Mouse (Mus musculus) MEL (cell line): ENCODE results near the gene Olfr57. TPM values are rescaled to one million over a fixed set of nuclear protein-coding genes. Genes with fewer than 3 reads are reported as not detected.
A peak's percentile ranks its signal among the peaks of the same experiment; 100 is the strongest.
"Not testable (repeated sequence)": the region's sequence is repeated elsewhere in the genome, so short reads cannot be mapped to it uniquely, and the experiment has no call there.

ENCODE experiments used
- DNase-seq: peaks from one replicate; pipeline ENCODE4 v3.0.0; 2011; ENCODE audit warnings: low read depth, low spot score
- H3K27ac ChIP-seq: 2 replicates; pipeline ENCODE4 v1.5.1; 2012; ENCODE audit warnings: low read depth, mild to moderate bottlenecking, control low read depth, low read length, moderate library complexity; ENCODE audit not compliant: control insufficient read depth
- H3K27me3 ChIP-seq, 2 experiments: fragments of 150-350 bp in 1 of 2; sonication (generic) in 1 of 2; 2 replicates each; pipeline ENCODE4 v1.6.1; 2012; ENCODE audit warnings: low read length in 2 of 2, mild to moderate bottlenecking in 2 of 2, improper control_type of control experiment in 1 of 2, moderate library complexity in 1 of 2; ENCODE audit not compliant: insufficient read depth in 2 of 2, control insufficient read depth in 1 of 2
- H3K36me3 ChIP-seq, 2 experiments: 2 replicates each; pipeline ENCODE4 v1.6.1; 2012 to 2014; ENCODE audit warnings: low read length in 2 of 2, improper control_type of control experiment in 1 of 2, inconsistent platforms in 1 of 2, mild to moderate bottlenecking in 1 of 2; ENCODE audit not compliant: insufficient read depth in 2 of 2, control insufficient read depth in 1 of 2
- H3K4me1 ChIP-seq, 2 experiments: fragments of 150-350 bp in 1 of 2; sonication (generic) in 1 of 2; 2 replicates each; pipeline ENCODE4 v1.6.1; 2012; ENCODE audit warnings: low read length in 2 of 2, improper control_type of control experiment in 1 of 2, mild to moderate bottlenecking in 1 of 2; ENCODE audit not compliant: insufficient read depth in 2 of 2, control insufficient read depth in 1 of 2
- H3K4me3 ChIP-seq, 2 experiments: fragments of 150-350 bp in 1 of 2; sonication (generic) in 1 of 2; 2 replicates each; pipeline ENCODE4 v1.5.1; 2012; ENCODE audit warnings: low read depth in 2 of 2, low read length in 2 of 2, mild to moderate bottlenecking in 2 of 2, moderate library complexity in 2 of 2, control low read depth in 1 of 2, improper control_type of control experiment in 1 of 2; ENCODE audit not compliant: control insufficient read depth in 1 of 2, insufficient read depth in 1 of 2
- H3K79me2 ChIP-seq: 2 replicates; pipeline ENCODE4 v1.6.1; 2012; ENCODE audit warnings: mild to moderate bottlenecking, low read length, moderate library complexity; ENCODE audit not compliant: control insufficient read depth, poor library complexity, insufficient read depth
- H3K9ac ChIP-seq: 2 replicates; pipeline ENCODE4 v1.6.1; 2012; ENCODE audit warnings: low read depth, mild to moderate bottlenecking, control low read depth, low read length, moderate library complexity; ENCODE audit not compliant: control insufficient read depth, poor library complexity, severe bottlenecking
- H3K9me3 ChIP-seq: fragments of 150-350 bp; sonication (generic); replicated peaks from 2 replicates; pipeline ENCODE4 v1.6.1; 2012; ENCODE audit warnings: mild to moderate bottlenecking, low read length, improper control_type of control experiment, moderate library complexity; ENCODE audit not compliant: insufficient read depth
- BHLHE40 ChIP-seq: IDR thresholded peaks from 2 replicates; pipeline ENCODE4 v1.6.1; 2012; ENCODE audit warnings: low read depth, mild to moderate bottlenecking, inconsistent platforms, low read length, improper control_type of control experiment, borderline replicate concordance
- CHD2 ChIP-seq: IDR thresholded peaks from 2 replicates; pipeline ENCODE4 v1.6.1; 2011; ENCODE audit warnings: low read length, improper control_type of control experiment
- CTCF ChIP-seq, 3 experiments: IDR thresholded peaks in 2 of 3; conservative IDR thresholded peaks in 1 of 3; 2 replicates each; pipeline ENCODE4 v1.5.1; 2011 to 2012; ENCODE audit warnings: low read length in 3 of 3, low read depth in 2 of 3, mild to moderate bottlenecking in 2 of 3, improper control_type of control experiment in 1 of 3, inconsistent platforms in 1 of 3, mixed read lengths in 1 of 3, moderate library complexity in 1 of 3; ENCODE audit not compliant: control insufficient read depth in 1 of 3, insufficient read depth in 1 of 3, poor library complexity in 1 of 3, severe bottlenecking in 1 of 3
- EP300 ChIP-seq, 2 experiments: IDR thresholded peaks; 2 replicates each; pipeline ENCODE4 v1.6.1; 2011; ENCODE audit warnings: improper control_type of control experiment in 2 of 2, low read length in 2 of 2, low read depth in 1 of 2, mild to moderate bottlenecking in 1 of 2
- KAT2A ChIP-seq: conservative IDR thresholded peaks from 2 replicates; pipeline ENCODE4 v1.6.1; 2012; ENCODE audit warnings: low read depth, low read length, improper control_type of control experiment, inconsistent platforms
- POLR2A ChIP-seq, 2 experiments: IDR thresholded peaks; 2 replicates each; pipeline ENCODE4 v1.6.1; 2011 to 2012; ENCODE audit warnings: low read length in 2 of 2, mild to moderate bottlenecking in 2 of 2, control low read depth in 1 of 2, improper control_type of control experiment in 1 of 2, low read depth in 1 of 2, moderate library complexity in 1 of 2; ENCODE audit not compliant: control insufficient read depth in 1 of 2, insufficient read depth in 1 of 2, poor library complexity in 1 of 2
- TAL1 ChIP-seq: IDR thresholded peaks from 2 replicates; pipeline ENCODE4 v1.6.1; 2012; ENCODE audit warnings: mild to moderate bottlenecking, inconsistent platforms, low read length, moderate library complexity, mixed read lengths
- TCF12 ChIP-seq: IDR thresholded peaks from 2 replicates; pipeline ENCODE4 v1.6.1; 2014; ENCODE audit warnings: low read depth, mild to moderate bottlenecking, inconsistent platforms, low read length, improper control_type of control experiment, moderate library complexity
- USF2 ChIP-seq, 2 experiments: IDR thresholded peaks; 2 replicates each; pipeline ENCODE4 v1.6.1; 2011 to 2012; ENCODE audit warnings: improper control_type of control experiment in 2 of 2, low read length in 2 of 2, borderline replicate concordance in 1 of 2, inconsistent platforms in 1 of 2, low read depth in 1 of 2, mild to moderate bottlenecking in 1 of 2; ENCODE audit not compliant: insufficient read depth in 1 of 2
- polyA plus RNA-seq, 2 experiments: library from polyadenylated mRNA; stranded (reverse) in 1 of 2; unstranded in 1 of 2; fragments of >175 nt in 1 of 2; fragments of >200 nt in 1 of 2; gene quantifications; 2 replicates each; pipeline versions ENCODE4 v1.2.1 to v1.2.4; 2012; ENCODE audit warnings: low replicate concordance in 2 of 2, low read depth in 1 of 2; ENCODE audit not compliant: insufficient read length in 2 of 2, insufficient read depth in 1 of 2, missing spikeins in 1 of 2
- total RNA-seq: library from RNA; depleted of rRNA; stranded (reverse); fragments of 300-350 nt; gene quantifications from 2 replicates; pipeline ENCODE4 v1.2.3, GENCODE M21; 2012; rRNA removed

Olfr57 gene
- total and polyA plus RNA-seq, 3 experiments: not detected

GRCm38 (mm10) chr10:79012172-79012571 lies 16.4 kb upstream of the Olfr57 start, which contains the start of gene Olfr1351:
Gene Olfr1351 (plus strand): TSS chr10:79012472.
- no peak within 1 kb of the TSS for H3K9ac ChIP-seq
- H3K4me1 ChIP-seq: no peaks in the 10 kb centered on the region
- no peaks in the 10 kb centered on the region for H3K9me3 ChIP-seq
- H3K4me3 ChIP-seq: no peak within 1 kb of the TSS
- H3K36me3 ChIP-seq: no peaks in the 10 kb centered on the region
- DNase-seq: no peak
- no peak within 1 kb of the TSS for H3K27ac ChIP-seq
- TF ChIP-seq KAT2A (no peak), CTCF (IDR thresholded peaks at IDR 0.05 in 2 of 3, conservative IDR thresholded peaks at IDR 0.05 in 1 of 3; ENCODE audit: control insufficient read depth in 1 of 3, insufficient read depth in 1 of 3, low read depth in 2 of 3, low read length in 3 of 3, poor library complexity in 1 of 3, severe bottlenecking in 1 of 3) (no peak), USF2 (IDR thresholded peaks at IDR 0.05; ENCODE audit: borderline replicate concordance in 1 of 2, insufficient read depth in 1 of 2, low read depth in 1 of 2, low read length in 2 of 2) (no peak), BHLHE40 (no peak), POLR2A (IDR thresholded peaks at IDR 0.05; ENCODE audit: control insufficient read depth in 1 of 2, insufficient read depth in 1 of 2, low read depth in 1 of 2, low read length in 2 of 2, poor library complexity in 1 of 2) (no peak), CHD2 (no peak)
- H3K27me3 ChIP-seq: no peaks in the 10 kb centered on the region
- no peaks in the 10 kb centered on the region for H3K79me2 ChIP-seq

DNA sequence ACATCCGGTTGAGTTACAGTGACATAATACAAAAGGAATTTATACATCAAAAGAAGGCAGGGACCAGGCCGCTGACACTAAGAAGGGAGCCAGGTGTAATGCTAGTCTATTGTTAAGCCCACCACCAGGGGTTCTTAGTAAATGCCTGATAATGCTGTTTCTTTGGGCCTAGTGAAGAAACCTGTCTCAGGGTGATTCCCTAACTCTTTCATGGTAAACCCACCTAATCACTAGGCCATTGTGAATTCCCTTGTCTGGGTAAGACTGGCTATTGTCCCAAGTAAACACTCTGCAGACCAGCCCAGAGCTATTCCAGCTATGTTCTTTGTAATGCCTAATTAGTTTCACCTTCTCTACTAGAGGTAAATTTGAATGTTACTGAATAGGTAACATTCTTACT lies 13.9 kb downstream of the Olfr57 start:
- H3K4me3 ChIP-seq, H3K79me2 ChIP-seq, H3K9me3 ChIP-seq, H3K4me1 ChIP-seq, H3K36me3 ChIP-seq, H3K9ac ChIP-seq, DNase-seq, H3K27me3 ChIP-seq, H3K27ac ChIP-seq: not testable (repeated sequence)

DNA sequence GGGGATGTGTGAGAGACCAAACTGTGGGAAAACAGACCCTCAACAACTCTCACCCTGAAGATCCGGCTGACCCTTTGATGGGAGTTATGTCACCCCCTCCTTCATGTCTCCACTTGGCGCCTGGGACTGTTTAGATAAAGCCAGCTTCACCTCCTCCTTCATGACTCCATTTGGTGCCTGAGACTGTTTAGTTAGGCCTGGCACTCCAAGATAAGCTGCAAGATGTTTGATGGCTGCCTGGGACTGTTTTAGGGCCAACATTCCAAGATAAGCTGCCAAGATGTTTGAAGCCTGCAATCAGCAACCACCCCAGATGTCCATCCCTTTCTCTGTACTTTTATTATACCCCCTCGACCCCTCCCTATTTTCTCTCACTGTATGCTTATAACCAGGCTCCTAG lies 28.8 kb downstream of the Olfr57 start:
- H3K79me2 ChIP-seq, H3K36me3 ChIP-seq, H3K27ac ChIP-seq, H3K4me3 ChIP-seq, H3K9me3 ChIP-seq, H3K27me3 ChIP-seq, H3K9ac ChIP-seq, H3K4me1 ChIP-seq: not testable (repeated sequence)
- TF ChIP-seq TAL1 (peak; percentile 62), TCF12 (peak; percentile 59; the same call in 1 of the 2 replicates), EP300 (IDR thresholded peaks at IDR 0.05; ENCODE audit: low read depth in 1 of 2, low read length in 2 of 2) (peak in 1 of 2 experiments; percentile 56; a peak in 2 of 4 replicates)
- peak; percentile 24 for DNase-seq

Other genes with a start within 250 kb of the Olfr57 start
- gene Slc1a6, start 248.2 kb upstream of the Olfr57 start, total RNA-seq: not detected in 2 replicates
- gene Slc1a6, start 248.2 kb upstream of the Olfr57 start, polyA plus RNA-seq: not detected
- gene Olfr1356, start 176.6 kb upstream of the Olfr57 start, total RNA-seq: not detected in 2 replicates
- gene Olfr1356, start 176.6 kb upstream of the Olfr57 start, polyA plus RNA-seq: not detected
- gene Olfr1355, start 153.2 kb upstream of the Olfr57 start, total RNA-seq: not detected in 2 replicates
- not detected for gene Olfr1355, start 153.2 kb upstream of the Olfr57 start, polyA plus RNA-seq
- gene Olfr1354, start 115.6 kb upstream of the Olfr57 start, total RNA-seq: not detected in 2 replicates
- gene Olfr1354, start 115.6 kb upstream of the Olfr57 start, polyA plus RNA-seq: not detected
- not detected in 2 replicates for gene Olfr8, start 78.1 kb upstream of the Olfr57 start, total RNA-seq
- not detected for gene Olfr8, start 78.1 kb upstream of the Olfr57 start, polyA plus RNA-seq
- gene Olfr1353, start 65.4 kb upstream of the Olfr57 start, total RNA-seq: not detected in 2 replicates
- gene Olfr1353, start 65.4 kb upstream of the Olfr57 start, polyA plus RNA-seq: not detected
- gene Olfr1352, start 47.7 kb upstream of the Olfr57 start, total RNA-seq: not detected in 2 replicates
- not detected for gene Olfr1352, start 47.7 kb upstream of the Olfr57 start, polyA plus RNA-seq
- not detected in 2 replicates for gene Olfr1351, start 16.3 kb upstream of the Olfr57 start, total RNA-seq
- gene Olfr1351, start 16.3 kb upstream of the Olfr57 start, polyA plus RNA-seq: not detected
- 1.4 and 2.4 TPM in 2 replicates for gene 2610008E11Rik, start 68.9 kb downstream of the Olfr57 start, total RNA-seq
- 1 to 10 TPM in 1 of 2 experiments, not detected in 1; 1.7 TPM for gene 2610008E11Rik, start 68.9 kb downstream of the Olfr57 start, polyA plus RNA-seq
- gene Vmn2r80, start 120.0 kb downstream of the Olfr57 start, total RNA-seq: not detected in 2 replicates
- gene Vmn2r80, start 120.0 kb downstream of the Olfr57 start, polyA plus RNA-seq: not detected
- not detected in 2 replicates for gene Vmn2r81, start 219.0 kb downstream of the Olfr57 start, total RNA-seq
- not detected for gene Vmn2r81, start 219.0 kb downstream of the Olfr57 start, polyA plus RNA-seq